Mouse (Mus musculus) lung, postnatal 0 days (tissue): ENCODE measurements at regions not wholly inside any gene's neighbourhood (a gene's known extent, or its start where the extent isn't known, plus 50 kb on each side); places are given as distances from the start of the nearest gene placed in this dataset.

ENCODE experiments used
- CTCF ChIP-seq: IDR thresholded peaks from 2 replicates; pipeline ENCODE4 v1.5.1; 2016; ENCODE audit warnings: antibody characterized with exemption, mild to moderate bottlenecking
- EP300 ChIP-seq: IDR thresholded peaks from 2 replicates; pipeline ENCODE4 v1.6.1; 2016; ENCODE audit warnings: antibody characterized with exemption, mild to moderate bottlenecking, control low read depth

- TF ChIP-seq EP300 (no peak), CTCF (no peak)
Measured at GRCm38 (mm10) chr16:26282418-26282817, 89.2 kb downstream of the Cldn1 start.
